Mouse (Mus musculus) spleen, postnatal 4 days (tissue): ENCODE results near the gene Ptprf.

Experiments
- DNase-seq, 2 experiments: peaks; one replicate each; pipeline ENCODE4 v3.0.0; 2022; ENCODE audit warnings: low spot score in 2 of 2

Ptprf gene

DNA sequence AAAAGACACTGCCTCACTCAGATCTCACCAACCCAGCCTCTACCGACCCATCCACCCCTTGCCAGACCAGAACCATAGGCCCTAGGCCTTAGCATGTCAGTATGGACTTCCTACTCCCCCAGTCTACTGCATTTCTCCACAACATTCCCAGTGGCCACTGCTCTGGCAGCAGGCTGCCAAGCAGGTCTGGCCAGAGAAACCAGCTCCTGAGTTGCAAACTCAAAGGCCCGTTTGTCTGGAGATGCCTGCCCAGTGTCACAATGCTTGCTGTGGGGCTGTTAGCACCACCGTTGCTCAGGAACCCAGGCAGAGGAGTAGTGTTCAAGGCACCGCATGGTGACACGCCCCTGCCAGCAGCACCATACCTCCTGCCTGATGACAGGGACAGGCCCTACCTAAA, 5.0 kb downstream of the Ptprf start:
- DNase-seq: no peak

GRCm38 (mm10) chr4:118282182-118282562, 9.0 kb downstream of the Ptprf start:
- DNase-seq: no peak

DNA sequence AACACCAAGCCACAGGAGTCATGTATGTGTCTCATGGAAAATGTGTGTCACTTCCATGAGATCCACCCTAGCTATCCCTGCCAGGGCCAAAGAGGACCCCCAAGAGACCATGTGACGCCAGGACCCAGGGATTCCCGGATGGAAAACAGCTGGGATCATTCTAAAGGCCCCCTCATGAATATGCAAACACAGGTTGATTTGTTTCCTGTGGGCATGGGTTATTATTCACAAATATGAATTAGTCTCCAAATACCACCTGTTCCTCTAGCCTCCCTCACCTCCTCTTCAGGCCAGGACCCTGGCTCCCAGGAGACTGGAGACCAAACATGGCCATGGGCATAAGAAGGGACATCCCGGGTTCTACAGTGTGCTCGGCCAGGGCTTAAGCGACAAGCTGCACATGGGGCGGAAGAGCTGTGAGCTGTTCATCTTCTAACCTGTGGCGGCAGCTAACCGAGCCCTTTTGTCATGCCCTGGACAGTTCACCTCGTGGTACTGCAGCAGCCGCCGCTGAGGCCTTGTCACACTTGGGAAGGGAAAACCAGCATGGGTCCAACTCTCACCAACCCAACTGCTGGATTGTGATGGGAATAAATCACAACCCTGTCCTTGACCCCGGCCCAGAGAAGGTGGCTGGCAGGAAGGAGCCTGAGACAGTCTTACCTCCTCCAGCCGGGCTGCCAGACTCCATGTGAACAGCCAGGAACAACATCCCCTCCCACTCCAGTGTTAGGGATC, 9.6 kb downstream of the Ptprf start:
- no peak for DNase-seq

- DNase-seq: no peak
These were observed 10.7 kb downstream of the Ptprf start for GRCm38 (mm10) chr4:118280506-118280905.

DNA sequence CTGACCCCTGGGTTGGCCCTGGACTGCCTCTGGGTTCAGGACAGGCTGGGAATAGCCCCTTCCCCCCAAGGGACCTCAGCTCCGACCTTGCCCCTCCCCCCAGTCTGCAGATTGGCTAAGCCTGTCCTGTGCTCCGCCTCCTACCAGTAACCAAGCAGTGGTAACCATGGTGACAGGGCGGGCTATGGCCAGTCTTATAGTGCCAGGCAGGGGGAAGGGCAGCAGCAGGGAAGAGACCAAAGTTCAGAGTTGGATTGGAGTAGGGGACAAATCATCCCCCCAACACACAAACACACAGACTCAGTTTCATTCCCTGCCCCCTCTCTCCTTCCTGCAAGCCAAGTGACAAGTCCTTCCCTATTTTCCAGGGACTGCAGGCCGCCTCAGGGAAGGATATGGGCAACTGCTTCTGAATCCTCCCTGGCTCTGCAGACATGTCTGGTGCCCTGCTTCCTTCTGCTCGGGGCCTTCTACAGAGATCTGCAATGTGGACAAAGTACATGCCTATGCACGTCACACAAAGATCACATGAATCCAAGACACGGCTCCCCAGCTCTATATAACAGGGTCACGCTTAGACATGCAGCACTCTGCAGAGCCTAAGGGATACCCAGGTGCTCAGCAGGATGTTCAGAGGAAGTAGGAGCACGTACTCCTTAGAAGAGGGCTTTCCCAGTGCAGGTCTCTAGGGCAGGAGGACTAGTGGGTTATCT, 14.5 kb downstream of the Ptprf start:
- no peak for DNase-seq

GRCm38 (mm10) chr4:118275601-118276519, 15.3 kb downstream of the Ptprf start:
- no peak for DNase-seq

DNA sequence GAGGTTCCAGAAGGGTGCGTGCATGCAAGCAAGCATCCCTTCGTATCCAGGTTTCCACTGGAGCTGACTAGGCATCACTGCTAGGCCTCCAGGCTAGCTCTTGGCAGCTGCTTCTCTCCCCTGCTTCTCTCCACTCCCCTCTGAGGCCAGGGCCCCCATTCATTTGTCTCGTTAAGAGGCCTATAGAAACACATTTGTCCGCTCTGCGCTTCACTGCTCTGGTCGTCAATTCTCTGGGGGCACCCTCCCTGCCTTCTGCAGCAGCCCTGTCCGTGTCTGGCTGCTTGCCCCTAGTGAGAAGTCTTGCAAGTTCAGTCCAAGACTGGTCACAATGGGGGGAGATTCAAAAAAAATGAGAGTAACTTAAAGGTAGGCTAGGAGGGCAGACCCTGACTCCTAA, 16.7 kb downstream of the Ptprf start:
- no peak for DNase-seq

DNA sequence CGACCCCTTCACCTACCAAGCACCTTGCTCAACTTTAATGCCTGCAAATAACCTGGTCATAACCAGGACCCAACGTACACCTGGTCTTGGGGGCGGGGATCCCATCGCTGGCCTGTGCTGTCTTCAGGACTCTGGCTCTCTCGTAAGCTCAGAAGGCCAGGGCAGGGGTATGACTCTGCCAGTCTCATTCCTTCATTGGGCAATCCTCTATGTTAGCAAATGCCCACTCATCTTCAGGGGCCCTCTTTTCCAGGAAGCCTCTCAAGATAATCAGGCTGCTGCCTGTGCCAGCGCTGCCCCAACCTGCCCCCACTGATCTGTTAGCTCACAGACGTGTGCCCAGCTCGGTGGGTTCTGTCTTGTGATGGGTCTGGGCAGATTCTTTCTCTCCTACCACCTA, 17.2 kb downstream of the Ptprf start:
- DNase-seq: no peak

GRCm38 (mm10) chr4:118273545-118273944, 17.7 kb downstream of the Ptprf start:
- DNase-seq: no peak

- DNase-seq: no peak
These were observed 18.3 kb downstream of the Ptprf start for GRCm38 (mm10) chr4:118272871-118273270.

DNA sequence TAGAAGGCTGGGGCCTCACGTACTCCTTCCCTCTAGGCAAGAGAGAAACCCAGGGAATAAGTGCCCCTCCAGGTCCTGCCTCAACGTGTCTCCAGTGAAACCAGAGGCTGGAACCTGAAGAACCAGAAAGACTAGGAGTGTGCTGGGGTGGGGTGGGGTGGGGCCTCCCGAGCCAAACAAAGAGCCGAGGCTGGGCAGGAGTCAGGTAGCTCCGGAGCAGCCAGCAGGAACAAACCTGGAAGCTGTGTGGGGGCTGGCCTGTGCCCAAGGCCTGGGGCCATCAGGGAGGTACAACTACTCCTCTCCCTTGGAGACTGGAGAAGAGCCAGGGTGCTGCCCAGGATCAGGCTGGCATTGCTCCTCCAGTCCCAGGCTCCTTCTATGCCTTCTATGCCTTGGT, 18.9 kb downstream of the Ptprf start:
- no peak for DNase-seq

DNA sequence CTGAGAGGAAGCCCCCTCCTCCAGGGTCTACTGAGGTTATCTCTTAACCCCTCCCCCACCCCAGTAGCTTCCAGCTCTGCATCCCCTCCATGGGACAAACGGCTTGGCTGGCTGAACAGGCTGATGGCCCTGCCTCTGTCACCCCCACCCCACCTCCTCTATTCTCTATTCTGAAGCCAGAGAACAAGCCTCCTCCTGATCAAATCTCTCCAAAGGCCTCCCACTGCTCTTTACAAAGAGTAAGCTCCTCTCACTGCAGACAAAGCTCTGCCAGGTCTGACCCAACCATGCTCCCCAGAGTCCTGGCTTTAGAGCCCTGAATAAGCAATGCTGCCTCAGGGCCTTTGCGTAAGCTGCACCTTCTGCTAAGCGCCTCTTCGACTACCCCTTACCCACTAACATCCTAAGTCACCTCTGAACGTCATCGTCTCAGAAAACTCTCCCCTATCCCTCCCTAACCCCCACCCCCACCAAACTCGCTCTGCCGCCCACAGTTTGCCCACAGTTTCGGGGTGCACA, 19.6 kb downstream of the Ptprf start:
- DNase-seq: no peak

GRCm38 (mm10) chr4:118270706-118271105, 20.5 kb downstream of the Ptprf start:
- no peak for DNase-seq

DNA sequence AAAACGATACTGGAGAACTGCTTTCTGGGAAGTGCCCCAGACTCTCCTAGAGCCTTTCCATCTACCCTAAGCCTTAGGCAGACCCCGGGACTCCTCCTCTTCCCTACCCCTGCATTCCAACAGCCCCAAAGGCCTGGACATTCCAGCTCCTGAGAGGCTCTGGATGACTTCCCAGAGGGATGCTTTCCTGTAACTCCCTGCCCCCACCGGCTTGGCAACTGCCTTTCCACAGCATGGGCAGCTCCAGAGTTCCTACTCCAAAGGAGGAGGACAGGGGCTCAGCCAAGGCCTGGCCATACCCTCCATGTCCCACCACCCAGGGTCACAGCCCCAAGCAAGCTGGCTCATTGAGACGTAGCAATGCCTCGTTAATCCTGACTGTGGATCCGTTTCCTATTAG, 21.2 kb downstream of the Ptprf start:
- no peak for DNase-seq

- no peak for DNase-seq
These were observed 22.6 kb downstream of the Ptprf start for GRCm38 (mm10) chr4:118268429-118269212.

DNA sequence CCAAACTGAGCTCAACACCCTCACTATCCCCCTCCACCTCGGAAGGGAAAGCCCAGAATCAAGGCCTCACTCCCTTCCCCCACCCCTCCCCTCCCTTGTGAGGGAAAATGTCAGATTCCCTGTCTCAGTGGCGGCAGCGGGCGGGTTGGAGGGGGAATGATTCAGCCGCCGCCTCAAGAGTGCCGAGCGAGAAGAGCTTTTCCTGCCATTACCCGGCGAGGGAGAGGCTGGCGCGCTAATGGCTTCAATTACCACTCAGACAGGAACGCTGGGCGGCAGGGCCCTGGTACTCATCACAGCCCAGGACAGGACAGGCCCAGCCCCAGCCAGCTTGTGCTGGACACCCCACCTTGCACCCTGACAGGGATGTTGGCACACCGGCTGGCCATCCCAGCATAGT, 25.6 kb downstream of the Ptprf start:
- no peak for DNase-seq

DNA sequence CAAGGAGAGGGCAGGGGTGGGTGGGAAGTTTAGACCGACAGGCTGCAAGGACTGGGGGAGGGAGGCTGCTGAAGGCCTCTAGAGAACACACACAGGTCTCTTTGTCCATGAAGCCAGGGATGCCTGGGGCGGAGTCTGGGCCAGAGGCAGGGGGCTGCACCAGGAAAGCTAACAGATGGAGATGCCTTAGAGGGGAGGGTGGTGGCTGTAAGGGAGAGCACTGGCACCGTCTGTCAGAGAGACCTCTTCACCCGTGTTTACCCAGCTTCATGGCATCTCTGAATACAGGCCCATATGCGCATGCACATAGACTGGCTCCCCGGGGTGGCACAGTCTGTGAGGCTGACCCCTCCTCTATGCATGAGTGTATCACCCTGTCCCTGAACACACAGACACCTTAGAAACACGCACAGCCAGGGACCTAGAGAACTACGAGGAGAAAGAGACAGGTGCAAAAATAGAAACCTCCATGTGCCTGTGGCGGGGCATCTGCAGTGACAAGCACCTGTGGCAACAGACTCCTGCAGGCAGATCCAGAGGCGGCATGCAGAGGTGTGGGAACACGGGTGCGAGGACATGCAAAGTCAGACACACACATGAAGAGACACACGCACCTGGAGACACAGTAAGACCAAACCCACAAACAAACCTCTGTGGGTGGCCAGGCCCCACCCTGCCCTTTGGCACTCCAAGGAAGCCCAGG, 29.3 kb downstream of the Ptprf start:
- DNase-seq: no peak

GRCm38 (mm10) chr4:118261291-118261690, 29.9 kb downstream of the Ptprf start:
- DNase-seq: no peak

DNA sequence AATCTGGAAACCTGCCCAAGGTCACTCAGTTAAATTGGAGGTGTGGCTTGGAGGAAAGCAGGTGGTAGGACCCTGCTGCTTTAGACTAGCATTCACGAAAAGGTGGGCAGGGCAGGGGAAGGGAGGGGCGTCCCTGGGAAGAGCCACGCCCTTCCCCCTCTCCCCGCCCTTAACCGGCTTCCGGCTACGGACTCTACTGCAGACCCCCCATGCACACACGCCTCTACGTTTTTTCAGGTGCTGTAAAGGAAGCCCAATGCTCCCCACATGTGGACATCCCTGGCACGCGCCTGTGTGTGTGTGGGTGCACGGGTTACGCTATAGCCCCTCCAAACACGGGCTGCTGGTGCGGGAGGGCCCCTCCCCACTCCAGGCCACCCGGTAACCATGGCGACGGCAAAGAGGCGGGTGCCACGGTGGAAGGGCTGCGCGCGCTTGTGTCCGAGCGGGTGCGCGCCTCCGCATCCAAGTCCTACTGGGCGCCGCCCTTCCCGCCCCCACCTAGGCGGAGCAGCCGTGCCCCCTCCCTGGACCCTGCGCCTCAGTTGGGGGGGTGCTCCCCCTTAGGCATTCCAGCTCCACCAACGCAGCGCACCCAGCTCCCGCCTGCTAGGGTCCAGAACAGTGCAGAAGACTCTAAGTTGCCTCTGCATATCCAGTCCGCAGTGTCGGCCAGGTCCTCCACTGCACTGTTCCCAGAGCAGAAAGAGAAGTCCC, 30.5 kb downstream of the Ptprf start:
- no peak for DNase-seq
